ENCODE assay signal across 17 mouse cellular contexts in genomic region chr6:22390654-22391365, GRCm38 (mm10). TPM values are rescaled to one million over a fixed set of nuclear protein-coding genes. Genes with fewer than 3 reads are reported as not detected.
DNase-seq lines count a peak whose midpoint lies in the region; ATAC-seq lines count a peak whose summit lies in the region.
"Had no signal": no experiment of that assay in that cellular context is flagged by ENCODE, and none has a peak within 500 bp of the region (broad histone marks: within the 10 kb centered on the region; RNA-seq: fewer than 3 reads in every experiment).

No protein-coding gene starts in this region.

- intact Hi-C loops in heart, postnatal 14 days (cut with DNase I), result no loop called here

- DNase-seq in embryonic facial prominence, embryonic 14.5 days (ENCODE audit: low spot score), result peak; percentile 26
- DNase-seq in embryonic facial prominence, embryonic 10.5 days (ENCODE audit: low spot score), result no peak
- DNase-seq in heart, postnatal 14 days, result peak; percentile 7 to 12
- DNase-seq in heart, embryonic 10.5 days (ENCODE audit: low spot score), result no peak
- peak; percentile 14 for DNase-seq in lung, postnatal 10 days
- DNase-seq in lung, adult 18-20 months, result no peak
- DNase-seq in splenic B cell, adult 2 months (ENCODE audit: low read depth, low spot score), result peak; percentile 68
- no peak for DNase-seq in thymus, postnatal 14 days
- DNase-seq: adrenal gland, postnatal 10 days; cerebellum, adult 11-12 months; kidney, postnatal 25 days; left cerebral cortex, postnatal 4 days; spleen, adult 18-20 months had no signal

- no peaks in the 10 kb centered on the region for H3K9me3 ChIP-seq in embryonic facial prominence, embryonic 14.5 days (ENCODE audit: control insufficient read depth, low read length)
- no peaks in the 10 kb centered on the region for H3K9me3 ChIP-seq in embryonic facial prominence, embryonic 10.5 days
- H3K9me3 ChIP-seq in heart, embryonic 10.5 days, result no peaks in the 10 kb centered on the region
- H3K9me3 ChIP-seq: forebrain, embryonic 15.5 days; neural tube, embryonic 12.5 days had no signal

- H3K9ac ChIP-seq in embryonic facial prominence, embryonic 14.5 days (ENCODE audit: low read depth, low read length), result no peak overlapping the region
- H3K9ac ChIP-seq: forebrain, embryonic 15.5 days; hindbrain, embryonic 14.5 days; neural tube, embryonic 12.5 days had no signal

- no peaks in the 10 kb centered on the region for H3K4me1 ChIP-seq in embryonic facial prominence, embryonic 14.5 days (ENCODE audit: control insufficient read depth, insufficient read depth, low read length)
- peaks cover 4% of the 10 kb centered on the region; the same call in 1 of the 2 replicates for H3K4me1 ChIP-seq in embryonic facial prominence, embryonic 10.5 days
- H3K4me1 ChIP-seq in heart, embryonic 10.5 days, result no peaks in the 10 kb centered on the region
- H3K4me1 ChIP-seq: neural tube, embryonic 12.5 days had no signal

- 60% methylated on average over 13 of the region's 13 CpGs for WGBS in embryonic facial prominence, embryonic 14.5 days
- WGBS in embryonic facial prominence, embryonic 10.5 days, result 72% methylated on average over 13 of the region's 13 CpGs
- 63% methylated on average over 13 of the region's 13 CpGs for WGBS in heart, embryonic 10.5 days

- H3K27ac ChIP-seq in embryonic facial prominence, embryonic 14.5 days (replicated peaks; ENCODE audit: low read depth, low read length), result no peak overlapping the region
- H3K27ac ChIP-seq in embryonic facial prominence, embryonic 10.5 days (replicated peaks), result no peak overlapping the region
- no peak overlapping the region for H3K27ac ChIP-seq in heart, embryonic 10.5 days
- H3K27ac ChIP-seq: forebrain, embryonic 15.5 days; hindbrain, embryonic 14.5 days; neural tube, embryonic 12.5 days had no signal

- no peak overlapping the region for H3K4me2 ChIP-seq in embryonic facial prominence, embryonic 14.5 days (ENCODE audit: low read depth, low read length)
- H3K4me2 ChIP-seq: forebrain, embryonic 15.5 days; hindbrain, embryonic 14.5 days; neural tube, embryonic 12.5 days had no signal

- H3K4me3 ChIP-seq in embryonic facial prominence, embryonic 14.5 days (ENCODE audit: low read depth, low read length), result no peak overlapping the region
- no peak overlapping the region for H3K4me3 ChIP-seq in embryonic facial prominence, embryonic 10.5 days
- no peak overlapping the region for H3K4me3 ChIP-seq in heart, embryonic 10.5 days
- H3K4me3 ChIP-seq: forebrain, embryonic 15.5 days; neural tube, embryonic 12.5 days had no signal

- no peak for ATAC-seq in embryonic facial prominence, embryonic 14.5 days (ENCODE audit: low read depth)
- ATAC-seq: forebrain, embryonic 15.5 days; midbrain, embryonic 16.5 days had no signal

- no peaks in the 10 kb centered on the region for H3K27me3 ChIP-seq in embryonic facial prominence, embryonic 14.5 days (replicated peaks; ENCODE audit: control insufficient read depth, insufficient read depth, low read length)
- H3K27me3 ChIP-seq in embryonic facial prominence, embryonic 10.5 days (replicated peaks; ENCODE audit: low read depth, poor library complexity, severe bottlenecking), result no peaks in the 10 kb centered on the region
- H3K27me3 ChIP-seq in heart, embryonic 10.5 days (ENCODE audit: insufficient read depth, poor library complexity, severe bottlenecking), result no peaks in the 10 kb centered on the region
- no peaks in the 10 kb centered on the region for H3K27me3 ChIP-seq in splenic B cell, adult 2 months (ENCODE audit: control insufficient read depth, insufficient read depth, low read length, poor library complexity, severe bottlenecking)
- H3K27me3 ChIP-seq: forebrain, embryonic 15.5 days; neural tube, embryonic 12.5 days had no signal

- H3K36me3 ChIP-seq in embryonic facial prominence, embryonic 14.5 days (ENCODE audit: control insufficient read depth, insufficient read depth, low read length), result no peaks in the 10 kb centered on the region
- no peaks in the 10 kb centered on the region for H3K36me3 ChIP-seq in embryonic facial prominence, embryonic 10.5 days (replicated peaks)
- no peaks in the 10 kb centered on the region for H3K36me3 ChIP-seq in heart, embryonic 10.5 days
- no peaks in the 10 kb centered on the region for H3K36me3 ChIP-seq in splenic B cell, adult 2 months (ENCODE audit: control insufficient read depth, insufficient read depth, low read length, poor library complexity, severe bottlenecking)
- H3K36me3 ChIP-seq: forebrain, embryonic 15.5 days; neural tube, embryonic 12.5 days had no signal

RNA-seq across cellular contexts. Expression of gene Fam3c, which starts 34.8 kb away (rescaled TPM):
- 64.9 and 70.4 TPM in 2 replicates for polyA plus RNA-seq in embryonic facial prominence, embryonic 14.5 days (2014; fragmentation: Nextera tagmentation; extraction: Ambion mirVana)
- 36.6 and 37.2 TPM in 2 replicates for polyA plus RNA-seq in embryonic facial prominence, embryonic 10.5 days (2016; fragmentation: Nextera tagmentation; extraction: Ambion mirVana)
- total RNA-seq in heart, postnatal 14 days (2021), result 10 to 100 TPM; 28.9 to 29.0 TPM
- 34.3 and 48.2 TPM in 2 replicates for polyA plus RNA-seq in heart, embryonic 10.5 days (2016; fragmentation: Nextera tagmentation; extraction: Ambion mirVana)

Comparison
In these comparisons a context has a peak if more than half of its experiments do, and no peak if none do; other contexts are left out.
1. DNase-seq: peak in embryonic facial prominence, embryonic 14.5 days (single experiment), heart, postnatal 14 days (2 of 2), lung, postnatal 10 days (single experiment) and splenic B cell, adult 2 months (single experiment); none in embryonic facial prominence, embryonic 10.5 days (single experiment), heart, embryonic 10.5 days (single experiment), lung, adult 18-20 months (0 of 2) and thymus, postnatal 14 days (single experiment).